Mouse (Mus musculus) ES-Bruce4 (cell line): ENCODE data around the gene Pknox2.

ENCODE experiments used
- CTCF ChIP-seq: IDR thresholded peaks from one replicate; pipeline ENCODE4 v1.8.1; 2011; ENCODE audit warnings: low read depth, low read length
- POLR2A ChIP-seq: IDR thresholded peaks from one replicate; pipeline ENCODE4 v1.8.1; 2011; ENCODE audit warnings: low read length; ENCODE audit not compliant: insufficient read depth

DNA sequence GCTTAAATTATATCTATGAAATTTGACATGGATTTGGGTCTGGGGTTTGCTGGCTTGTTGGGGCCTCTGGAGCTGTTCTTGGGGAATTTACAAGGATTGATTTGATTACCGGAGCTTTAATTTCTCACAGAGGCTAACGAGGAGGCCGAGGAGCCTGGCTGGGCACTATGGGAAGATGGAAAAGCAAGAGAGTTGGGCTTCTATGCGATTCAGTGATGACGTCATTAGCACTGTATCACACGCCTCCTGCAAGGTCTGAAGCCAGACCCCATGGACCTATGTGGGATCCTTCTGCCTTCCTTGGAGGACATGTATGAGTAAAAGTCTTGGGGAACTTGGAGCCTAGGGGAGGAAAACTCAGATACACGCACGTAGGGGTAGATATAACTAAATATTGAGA, 30.3 kb upstream of the Pknox2 start:
- TF ChIP-seq CTCF = no peak
- TF ChIP-seq POLR2A = no peak
